Mouse (Mus musculus) adrenal gland, postnatal 0 days (tissue): ENCODE data around the gene Fam196a. TPM values are rescaled to one million over a fixed set of nuclear protein-coding genes. Genes with fewer than 3 reads are reported as not detected.

ENCODE experiments used
- polyA plus RNA-seq: library from polyadenylated mRNA; unstranded; fragments of >200 nt; fragmentation: Nextera tagmentation; extraction: Ambion mirVana; gene quantifications from 2 replicates; pipeline ENCODE4 v1.2.1, GENCODE M21; 2015

Gene Fam196a
- 0.84 and 2.5 TPM in 2 replicates for polyA plus RNA-seq

DNA sequence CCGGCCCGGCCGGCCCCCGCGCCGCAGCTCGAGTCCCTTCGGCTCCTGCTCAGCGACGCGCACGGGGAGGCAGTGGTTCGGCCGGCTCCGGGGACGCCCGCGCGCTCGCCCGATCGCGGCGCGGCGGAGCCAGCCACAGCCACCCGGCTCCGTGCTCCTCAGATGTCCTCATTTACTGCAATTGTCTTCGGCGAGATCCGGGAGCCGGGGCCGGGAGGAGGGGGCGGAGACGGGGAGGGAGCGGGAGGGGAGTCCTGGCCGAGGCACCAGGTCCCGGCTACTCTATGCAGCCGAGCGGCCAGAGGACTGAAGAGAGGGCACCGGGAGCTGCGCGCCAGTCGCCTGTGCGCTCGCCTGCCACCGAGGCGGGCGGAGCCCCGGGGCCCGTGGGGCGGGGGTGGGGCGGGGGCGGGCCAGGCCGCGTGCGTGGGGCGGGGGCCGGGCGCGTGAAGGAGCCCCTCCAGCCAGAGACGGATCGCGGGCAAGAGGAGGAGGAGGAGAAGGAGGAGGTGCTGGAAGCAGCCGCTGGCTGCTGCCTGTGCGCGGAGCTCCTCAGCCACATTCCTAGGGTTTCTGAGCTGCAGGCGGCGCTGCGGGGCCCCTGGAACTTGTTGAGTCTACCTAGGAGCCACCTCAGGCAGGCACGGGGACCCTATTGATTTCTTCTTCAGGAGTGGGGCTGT, at the start of gene Fam196a:
Gene Fam196a (minus strand): TSS at position 504 of the 683 bp plus-strand sequence.

